Mouse (Mus musculus) hindbrain, postnatal 0 days (tissue): ENCODE data around the gene Gtf2ird1. TPM values are rescaled to one million over a fixed set of nuclear protein-coding genes. Genes with fewer than 3 reads are reported as not detected.
A peak's percentile ranks its signal among the peaks of the same experiment; 100 is the strongest.

Experiments used
- ATAC-seq: fragments of 200-750 bp; cut with Nextera tagmentation; 2 replicates; pipeline ENCODE4 v1.8.0; 2017; ENCODE audit warnings: mild to moderate bottlenecking, moderate TSS enrichment, moderate library complexity
- DNase-seq: peaks from one replicate; pipeline ENCODE4 v3.0.0-alpha.2; 2015; ENCODE audit warnings: low spot score
- H3K27ac ChIP-seq: fragments of 300-500 bp; sonication (generic); 2 replicates; pipeline ENCODE4 v1.5.1; 2014; ENCODE audit warnings: mild to moderate bottlenecking
- H3K27me3 ChIP-seq: fragments of 300-500 bp; sonication (generic); 2 replicates; pipeline ENCODE4 v1.6.1; 2014; ENCODE audit warnings: low read length, mixed read lengths; ENCODE audit not compliant: insufficient read depth
- H3K36me3 ChIP-seq: fragments of 300-500 bp; sonication (generic); 2 replicates; pipeline ENCODE4 v1.6.1; 2014; ENCODE audit warnings: low read length, mixed read lengths; ENCODE audit not compliant: insufficient read depth
- H3K4me1 ChIP-seq: fragments of 300-500 bp; sonication (generic); 2 replicates; pipeline ENCODE4 v1.6.1; 2014; ENCODE audit warnings: antibody characterized with exemption, low read length, mixed read lengths; ENCODE audit not compliant: insufficient read depth
- H3K4me2 ChIP-seq: fragments of 300-500 bp; sonication (generic); 2 replicates; pipeline ENCODE4 v1.6.1; 2014; ENCODE audit warnings: low read depth, mild to moderate bottlenecking, low read length, moderate library complexity, mixed read lengths
- H3K4me3 ChIP-seq: fragments of 300-500 bp; sonication (generic); 2 replicates; pipeline ENCODE4 v1.5.1; 2014; ENCODE audit warnings: low read length
- H3K9ac ChIP-seq: fragments of 300-500 bp; sonication (generic); replicated peaks from 2 replicates; pipeline ENCODE4 v1.6.1; 2014; ENCODE audit warnings: mild to moderate bottlenecking, low read length, moderate library complexity, mixed read lengths
- H3K9me3 ChIP-seq: fragments of 300-500 bp; sonication (generic); 2 replicates; pipeline ENCODE4 v1.6.1; 2016; ENCODE audit warnings: low read length, mixed read lengths
- CTCF ChIP-seq: IDR thresholded peaks from 2 replicates; pipeline ENCODE4 v1.5.1; 2016; ENCODE audit warnings: antibody characterized with exemption, control low read depth, low read depth
- WGBS: fragments of 180-500 bp; shearing (Covaris S2); extraction: QIAGEN DNeasy Blood & Tissue Kit; methylation state at CpG from one replicate; pipeline ENCODE4 v1.1.7; 2014; 5-methylcytosine and 5-hydroxymethylcytosine counted together
- polyA plus RNA-seq: library from polyadenylated mRNA; unstranded; fragments of >200 nt; fragmentation: Nextera tagmentation; extraction: Ambion mirVana; gene quantifications from 2 replicates; pipeline ENCODE4 v1.2.1, GENCODE M21; 2015
- total RNA-seq: library from RNA; depleted of rRNA; stranded (reverse); fragments of >200 nt; gene quantifications from 2 replicates; pipeline ENCODE4 v1.2.3, GENCODE M21; 2014

Gtf2ird1 gene
- total and polyA plus RNA-seq, 2 experiments from 2014 or later: 46.4 to 57.7 TPM

GRCm38 (mm10) chr5:134427664-134428063 is 28.9 kb downstream of the Gtf2ird1 start:
- no peak for ATAC-seq
- Histone ChIP-seq H3K4me1 (no peaks in the 10 kb centered on the region), H3K9ac (no peak overlapping the region), H3K27me3 (no peaks in the 10 kb centered on the region), H3K4me2 (no peak overlapping the region), H3K27ac (no peak overlapping the region), H3K9me3 (no peaks in the 10 kb centered on the region), H3K36me3 (no peaks in the 10 kb centered on the region), H3K4me3 (no peak overlapping the region)
- no peak for TF ChIP-seq CTCF
- WGBS: 81% methylated on average over 9 of the region's 9 CpGs
- no peak for DNase-seq

DNA sequence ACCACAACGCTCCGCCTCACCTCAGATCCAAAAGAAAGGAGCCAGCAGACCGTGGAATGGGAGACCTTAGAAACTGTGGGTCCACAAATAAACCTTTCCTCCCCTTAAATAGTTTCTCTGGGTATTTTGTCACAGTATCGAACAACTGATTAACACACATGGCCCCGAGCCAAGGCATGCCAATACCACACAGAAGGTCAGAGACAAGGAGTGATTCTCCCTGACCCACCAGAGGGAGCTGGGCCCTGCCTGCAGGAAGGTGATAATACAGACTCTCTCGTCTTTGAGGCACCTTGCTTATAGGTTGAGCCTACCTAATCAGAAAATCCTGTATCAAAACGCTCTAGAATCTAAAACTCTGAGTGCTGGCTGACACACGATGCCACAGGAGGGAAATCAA is 30.9 kb downstream of the Gtf2ird1 start:
- no peak for TF ChIP-seq CTCF
- no peaks in the 10 kb centered on the region for H3K4me1 ChIP-seq
- 91% methylated on average over 8 of the region's 8 CpGs for WGBS

DNA sequence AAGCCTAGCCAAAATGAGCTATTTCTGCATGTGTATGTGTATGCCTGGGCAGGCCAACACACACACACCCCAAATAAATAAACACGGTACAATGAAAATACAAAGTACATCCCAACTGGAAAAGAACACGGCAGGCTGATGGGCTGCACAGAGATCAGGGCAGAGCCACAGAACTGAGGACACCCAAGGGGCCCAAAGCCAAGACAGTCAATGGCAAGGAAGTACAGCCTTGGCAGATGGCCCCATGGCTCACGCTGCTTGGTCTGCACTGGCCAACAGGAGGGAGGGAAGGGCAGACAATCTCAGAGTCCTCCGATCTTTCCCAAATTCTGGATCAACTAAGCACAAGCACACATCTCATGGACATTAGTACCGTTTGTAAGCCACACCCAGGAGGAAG is 32.6 kb downstream of the Gtf2ird1 start:
- Histone ChIP-seq H3K9me3 (no peaks in the 10 kb centered on the region), H3K27me3 (no peaks in the 10 kb centered on the region), H3K27ac (peak overlapping the region; percentile 8; the same call in 1 of the 2 replicates), H3K4me3 (no peak overlapping the region), H3K4me1 (no peaks in the 10 kb centered on the region), H3K36me3 (no peaks in the 10 kb centered on the region), H3K9ac (no peak overlapping the region), H3K4me2 (no peak overlapping the region)
- ATAC-seq (peak; percentile 72), DNase-seq (peak; percentile 71)
- WGBS: 47% methylated on average over 5 of the region's 5 CpGs
- no peak for TF ChIP-seq CTCF

More for the DNA sequence above, 30.9 kb downstream of the Gtf2ird1 start:
- Histone ChIP-seq H3K9ac (no peak overlapping the region), H3K4me3 (no peak overlapping the region), H3K27me3 (no peaks in the 10 kb centered on the region), H3K4me2 (no peak overlapping the region), H3K27ac (no peak overlapping the region), H3K9me3 (no peaks in the 10 kb centered on the region), H3K36me3 (no peaks in the 10 kb centered on the region)
- no peak for ATAC-seq
- DNase-seq: no peak

- ATAC-seq (no peak), DNase-seq (no peak)
- Histone ChIP-seq H3K4me2 (no peak overlapping the region), H3K27me3 (no peaks in the 10 kb centered on the region), H3K9ac (no peak overlapping the region), H3K27ac (peak overlapping the region; percentile 8; the same call in 1 of the 2 replicates), H3K4me1 (no peaks in the 10 kb centered on the region), H3K4me3 (no peak overlapping the region), H3K9me3 (no peaks in the 10 kb centered on the region), H3K36me3 (no peaks in the 10 kb centered on the region)
- no peak for TF ChIP-seq CTCF
- WGBS: 93% methylated on average over 6 of the region's 6 CpGs
Observed at GRCm38 (mm10) chr5:134423372-134423771, 33.1 kb downstream of the Gtf2ird1 start.

DNA sequence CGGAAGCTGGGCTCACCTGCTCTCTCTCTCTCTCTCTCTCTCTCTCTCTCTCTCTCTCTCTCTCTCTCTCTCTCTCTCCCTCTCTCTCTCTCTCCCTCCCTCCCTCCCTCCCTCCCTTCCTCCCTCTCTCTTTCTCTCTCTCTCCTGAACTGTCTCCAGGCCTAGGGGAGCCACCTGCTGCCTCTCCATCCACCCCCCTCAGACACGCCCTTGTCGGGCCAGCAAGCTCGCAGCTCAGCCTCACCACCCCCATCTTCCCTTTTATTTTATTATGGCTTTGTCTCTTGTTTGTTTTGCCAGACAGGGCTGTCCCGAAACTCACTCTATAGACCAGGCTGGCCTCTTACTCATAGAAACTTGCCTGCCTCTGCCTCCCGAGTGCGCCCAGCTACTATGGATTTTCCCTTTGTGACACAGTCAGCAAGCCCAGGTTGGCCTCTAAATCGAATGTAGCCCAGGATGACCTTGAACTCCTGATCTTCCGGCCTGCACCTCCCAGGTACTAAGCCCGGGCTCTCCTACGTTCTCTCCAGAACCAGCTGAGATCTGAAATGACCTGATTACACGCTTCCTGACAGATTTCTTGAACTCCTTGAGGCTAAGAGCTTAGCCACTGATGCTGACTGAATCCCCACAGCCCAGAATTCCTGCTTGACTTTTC is 34.1 kb downstream of the Gtf2ird1 start:
- Histone ChIP-seq H3K9me3 (no peaks in the 10 kb centered on the region), H3K27ac (no peak overlapping the region), H3K9ac (no peak overlapping the region), H3K36me3 (no peaks in the 10 kb centered on the region), H3K4me3 (no peak overlapping the region), H3K4me2 (no peak overlapping the region), H3K27me3 (no peaks in the 10 kb centered on the region), H3K4me1 (no peaks in the 10 kb centered on the region)
- no peak for ATAC-seq
- 84% methylated on average over 12 of the region's 12 CpGs for WGBS
- DNase-seq: no peak
- TF ChIP-seq CTCF: no peak

- H3K9ac ChIP-seq: no peak overlapping the region
- TF ChIP-seq CTCF: no peak
- H3K9me3 ChIP-seq: no peaks in the 10 kb centered on the region
- DNase-seq (peak; percentile 61), ATAC-seq (peak; percentile 39; the same call in 1 of the 2 replicates)
- WGBS: 42% methylated on average over 9 of the region's 9 CpGs
- no peak overlapping the region for H3K27ac ChIP-seq
- no peak overlapping the region for H3K4me3 ChIP-seq
- H3K4me2 ChIP-seq: no peak overlapping the region
- no peaks in the 10 kb centered on the region for H3K4me1 ChIP-seq
- no peaks in the 10 kb centered on the region; the same call in 1 of the 2 replicates for H3K36me3 ChIP-seq
- no peaks in the 10 kb centered on the region for H3K27me3 ChIP-seq
Observed at GRCm38 (mm10) chr5:134421061-134421460, 35.5 kb downstream of the Gtf2ird1 start.

DNA sequence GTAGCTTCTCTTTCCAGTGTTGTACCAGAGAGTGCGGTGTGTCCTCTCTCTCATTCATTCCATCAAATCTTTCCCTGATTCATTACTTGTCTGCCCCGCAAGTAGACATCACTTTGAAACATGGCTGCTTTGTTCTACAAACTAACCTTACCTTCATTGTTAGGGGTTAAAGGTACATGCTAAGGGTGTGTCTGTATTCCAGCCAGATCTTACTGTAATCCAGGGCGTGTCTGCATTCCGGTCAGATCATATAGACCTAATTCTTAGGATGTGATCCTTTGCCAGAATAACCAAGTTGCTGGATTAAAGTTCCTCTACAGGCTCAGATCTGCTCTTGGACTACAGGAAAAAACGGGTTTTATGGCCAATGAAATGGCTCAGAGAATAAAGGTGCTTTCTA is 36.8 kb downstream of the Gtf2ird1 start:
- DNase-seq: no peak
- H3K27ac ChIP-seq: no peak overlapping the region
- H3K9me3 ChIP-seq: no peaks in the 10 kb centered on the region
- H3K27me3 ChIP-seq: no peaks in the 10 kb centered on the region
- no peak for ATAC-seq
- WGBS: 92% methylated on average over 5 of the region's 5 CpGs
- H3K4me2 ChIP-seq: no peak overlapping the region
- no peak for TF ChIP-seq CTCF
- peaks cover 11% of the 10 kb centered on the region for H3K36me3 ChIP-seq
- H3K9ac ChIP-seq: no peak overlapping the region
- no peaks in the 10 kb centered on the region for H3K4me1 ChIP-seq
- H3K4me3 ChIP-seq: no peak overlapping the region
